Mouse (Mus musculus) embryo, embryonic 11 days (tissue): ENCODE data around the gene Jmjd4.

ENCODE experiments used
- DNase-seq: peaks from one replicate; pipeline ENCODE4 v3.0.0-alpha.2; 2015

Gene Jmjd4

GRCm38 (mm10) chr11:59449741-59450229, at the start of gene Jmjd4:
Jmjd4 (plus strand) TSS chr11:59450045.
- peak; percentile 92 for DNase-seq

- no peak for DNase-seq
Measured at GRCm38 (mm10) chr11:59400876-59401275, 49.0 kb upstream of the Jmjd4 start.

GRCm38 (mm10) chr11:59405761-59406160, 44.1 kb upstream of the Jmjd4 start:
- no peak for DNase-seq

GRCm38 (mm10) chr11:59410851-59411250, 39.0 kb upstream of the Jmjd4 start:
- DNase-seq = no peak

GRCm38 (mm10) chr11:59412058-59412457, 37.8 kb upstream of the Jmjd4 start:
- no peak for DNase-seq

- DNase-seq = no peak
Measured at GRCm38 (mm10) chr11:59412999-59413863, 36.6 kb upstream of the Jmjd4 start.

- no peak for DNase-seq
Measured at GRCm38 (mm10) chr11:59418708-59419107, 31.1 kb upstream of the Jmjd4 start.

GRCm38 (mm10) chr11:59421436-59421835, 28.4 kb upstream of the Jmjd4 start:
- no peak for DNase-seq

GRCm38 (mm10) chr11:59421967-59422366, 27.9 kb upstream of the Jmjd4 start:
- no peak for DNase-seq

- DNase-seq = no peak
Measured at GRCm38 (mm10) chr11:59423010-59423588, 26.7 kb upstream of the Jmjd4 start.

- peak; percentile 50 for DNase-seq
Measured at GRCm38 (mm10) chr11:59425671-59426101, 24.2 kb upstream of the Jmjd4 start.

- DNase-seq = no peak
Measured at GRCm38 (mm10) chr11:59428057-59428660, 21.7 kb upstream of the Jmjd4 start.

GRCm38 (mm10) chr11:59429959-59430358, 19.9 kb upstream of the Jmjd4 start:
- no peak for DNase-seq

- no peak for DNase-seq
Measured at GRCm38 (mm10) chr11:59432261-59432660, 17.6 kb upstream of the Jmjd4 start.

- no peak for DNase-seq
Measured at GRCm38 (mm10) chr11:59437954-59438353, 11.9 kb upstream of the Jmjd4 start.

GRCm38 (mm10) chr11:59443102-59443501, 6.7 kb upstream of the Jmjd4 start:
- DNase-seq = no peak

GRCm38 (mm10) chr11:59450230-59450771, 456 bp downstream of the Jmjd4 start:
- peak; percentile 56 for DNase-seq

- no peak for DNase-seq
Measured at GRCm38 (mm10) chr11:59451086-59451485, 1.2 kb downstream of the Jmjd4 start, which contains the start of gene Snap47. Snap47 (minus strand) TSS chr11:59451186.

GRCm38 (mm10) chr11:59456346-59456745, 6.5 kb downstream of the Jmjd4 start:
- DNase-seq = no peak

- DNase-seq = no peak
Measured at GRCm38 (mm10) chr11:59456891-59457290, 7.0 kb downstream of the Jmjd4 start.

- peak; percentile 27 for DNase-seq
Measured at GRCm38 (mm10) chr11:59458973-59459372, 9.1 kb downstream of the Jmjd4 start.

GRCm38 (mm10) chr11:59460459-59460858, 10.6 kb downstream of the Jmjd4 start:
- no peak for DNase-seq
